Mouse (Mus musculus) heart, embryonic 16.5 days (tissue): Measurements from ENCODE around the gene Fam227a. TPM values are rescaled to one million over a fixed set of nuclear protein-coding genes. Genes with fewer than 3 reads are reported as not detected.
A peak's percentile ranks its signal among the peaks of the same experiment; 100 is the strongest.

Source experiments
- ATAC-seq: fragments of 200-750 bp; cut with Nextera tagmentation; replicated peaks from 2 replicates; pipeline ENCODE4 v1.8.0; 2017; ENCODE audit warnings: moderate number of reproducible peaks; ENCODE audit not compliant: insufficient read depth, low FRiP score; ENCODE audit errors: extremely low read depth
- H3K27ac ChIP-seq: fragments of 300-500 bp; sonication (generic); 2 replicates; pipeline ENCODE4 v1.5.1; 2014; ENCODE audit warnings: mild to moderate bottlenecking, low read length, control low read depth, moderate library complexity
- H3K27me3 ChIP-seq: fragments of 300-500 bp; sonication (generic); 2 replicates; pipeline ENCODE4 v1.6.1; 2014; ENCODE audit warnings: low read length, mixed read lengths; ENCODE audit not compliant: control insufficient read depth, insufficient read depth
- H3K36me3 ChIP-seq: fragments of 300-500 bp; sonication (generic); 2 replicates; pipeline ENCODE4 v1.6.1; 2014; ENCODE audit not compliant: control insufficient read depth, insufficient read depth
- H3K4me1 ChIP-seq: fragments of 300-500 bp; sonication (generic); 2 replicates; pipeline ENCODE4 v1.6.1; 2014; ENCODE audit warnings: low read length, mixed read lengths; ENCODE audit not compliant: control insufficient read depth, insufficient read depth
- H3K4me2 ChIP-seq: fragments of 300-500 bp; sonication (generic); 2 replicates; pipeline ENCODE4 v1.6.1; 2014; ENCODE audit warnings: low read depth, mild to moderate bottlenecking, control low read depth, low read length
- H3K4me3 ChIP-seq: fragments of 300-500 bp; sonication (generic); 2 replicates; pipeline ENCODE4 v1.5.1; 2014; ENCODE audit warnings: mild to moderate bottlenecking, control low read depth, low read length
- H3K9ac ChIP-seq: fragments of 300-500 bp; sonication (generic); 2 replicates; pipeline ENCODE4 v1.6.1; 2014; ENCODE audit warnings: low read length, control low read depth
- H3K9me3 ChIP-seq: fragments of 300-500 bp; sonication (generic); replicated peaks from 2 replicates; pipeline ENCODE4 v1.6.1; 2016; ENCODE audit warnings: low read length; ENCODE audit not compliant: control insufficient read depth
- WGBS: fragments of 180-500 bp; shearing (Covaris S2); extraction: QIAGEN DNeasy Blood & Tissue Kit; methylation state at CpG from one replicate; pipeline ENCODE4 v1.1.7; 2014; 5-methylcytosine and 5-hydroxymethylcytosine counted together
- polyA plus RNA-seq: library from polyadenylated mRNA; unstranded; fragments of >200 nt; fragmentation: Nextera tagmentation; extraction: Ambion mirVana; gene quantifications from 2 replicates; pipeline ENCODE4 v1.2.1, GENCODE M21; 2015

The Fam227a gene
- polyA plus RNA-seq, 1 experiment from 2014 or later: 0.75 TPM

GRCm38 (mm10) chr15:79693740-79694139 is 35.0 kb upstream of the Fam227a start:
- peaks cover 35% of the 10 kb centered on the region for H3K4me1 ChIP-seq
- peaks cover 5% of the 10 kb centered on the region; the same call in 1 of the 2 replicates for H3K36me3 ChIP-seq
- no peaks in the 10 kb centered on the region for H3K27me3 ChIP-seq
- no peak overlapping the region; the same call in 1 of the 2 replicates for H3K9ac ChIP-seq
- H3K27ac ChIP-seq: no peak overlapping the region
- 59% methylated on average over 11 of the region's 11 CpGs for WGBS
- no peak overlapping the region; the same call in 1 of the 2 replicates for H3K4me3 ChIP-seq
- H3K4me2 ChIP-seq: peak overlapping the region; percentile 24; the same call in 1 of the 2 replicates
- H3K9me3 ChIP-seq: no peaks in the 10 kb centered on the region
- no peak for ATAC-seq

DNA sequence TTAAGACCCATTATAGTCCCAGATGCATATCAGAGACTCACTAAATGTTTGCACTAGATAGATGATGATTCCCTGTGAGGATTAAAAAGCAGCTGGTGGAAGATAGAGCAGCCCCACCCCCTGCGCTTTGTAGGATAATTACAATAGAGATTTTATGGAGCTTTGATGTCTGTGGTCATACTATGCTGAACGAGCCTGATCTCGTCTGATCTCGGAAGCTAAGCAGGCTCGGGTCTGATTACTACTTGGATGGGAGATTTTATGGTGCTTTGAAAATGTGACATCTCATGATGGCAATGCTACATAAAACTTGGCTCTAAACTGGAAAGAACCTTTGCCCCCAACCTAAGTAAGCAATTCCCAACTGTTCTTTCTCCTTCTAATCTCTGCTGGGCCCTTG is 33.6 kb upstream of the Fam227a start:
- ATAC-seq: no peak
- Histone ChIP-seq H3K9ac (no peak overlapping the region), H3K4me1 (peaks cover 39% of the 10 kb centered on the region), H3K9me3 (no peaks in the 10 kb centered on the region), H3K36me3 (peaks cover 5% of the 10 kb centered on the region; the same call in 1 of the 2 replicates), H3K27ac (no peak overlapping the region), H3K4me2 (peak overlapping the region; percentile 85), H3K27me3 (no peaks in the 10 kb centered on the region), H3K4me3 (no peak overlapping the region)
- WGBS: 89% methylated on average over 5 of the region's 5 CpGs

DNA sequence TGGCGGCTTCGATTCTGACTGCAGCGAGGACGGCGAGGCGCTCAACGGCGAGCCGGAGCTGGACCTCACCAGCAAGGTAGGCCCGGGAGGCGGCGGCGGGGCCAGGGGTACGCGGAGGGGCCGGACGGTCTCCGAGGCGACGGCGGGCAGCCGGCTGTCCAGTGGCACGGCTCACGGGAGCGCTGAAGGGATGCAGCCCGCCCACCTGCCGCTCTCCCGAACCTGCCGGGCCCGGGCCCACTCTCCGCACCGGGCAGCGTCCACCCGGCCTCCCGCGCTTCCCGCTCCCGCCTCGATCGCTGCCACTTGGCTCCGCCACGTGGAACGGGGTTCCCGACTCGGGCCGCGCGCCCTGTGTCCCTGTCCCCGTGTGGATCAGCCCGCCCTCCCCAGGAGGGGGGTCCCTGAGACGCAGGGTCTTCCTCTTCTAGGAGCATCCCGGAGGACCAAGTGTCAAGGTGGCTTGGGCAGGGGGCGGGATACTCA is 32.3 kb upstream of the Fam227a start:
- Histone ChIP-seq H3K9me3 (no peaks in the 10 kb centered on the region), H3K36me3 (peaks cover under 1% of the 10 kb centered on the region; the same call in 1 of the 2 replicates), H3K27me3 (no peaks in the 10 kb centered on the region), H3K4me3 (peak overlapping the region; percentile 74), H3K9ac (peak overlapping the region; percentile 81), H3K27ac (peak overlapping the region; percentile 80), H3K4me1 (peaks cover 40% of the 10 kb centered on the region), H3K4me2 (peak overlapping the region; percentile 85)
- peak; percentile 1; the same call in 1 of the 2 replicates for ATAC-seq
- under 1% methylated on average over 48 of the region's 53 CpGs for WGBS

- H3K4me3 ChIP-seq: peak within 1 kb of the TSS; percentile 74
- H3K36me3 ChIP-seq: no peaks in the 10 kb centered on the region
- WGBS: under 1% methylated on average over 45 of the region's 45 CpGs
- H3K9ac ChIP-seq: peak within 1 kb of the TSS; percentile 81
- no peaks in the 10 kb centered on the region for H3K27me3 ChIP-seq
- peak; percentile 92 for ATAC-seq
- H3K9me3 ChIP-seq: no peaks in the 10 kb centered on the region
- H3K4me2 ChIP-seq: peak within 1 kb of the TSS; percentile 85
- peak within 1 kb of the TSS; percentile 83 for H3K27ac ChIP-seq
- peaks cover 45% of the 10 kb centered on the region for H3K4me1 ChIP-seq
Observed at GRCm38 (mm10) chr15:79690426-79691022, 31.8 kb upstream of the Fam227a start, which contains the start of gene Gtpbp1. Gtpbp1 (plus strand) TSS chr15:79690845.

DNA sequence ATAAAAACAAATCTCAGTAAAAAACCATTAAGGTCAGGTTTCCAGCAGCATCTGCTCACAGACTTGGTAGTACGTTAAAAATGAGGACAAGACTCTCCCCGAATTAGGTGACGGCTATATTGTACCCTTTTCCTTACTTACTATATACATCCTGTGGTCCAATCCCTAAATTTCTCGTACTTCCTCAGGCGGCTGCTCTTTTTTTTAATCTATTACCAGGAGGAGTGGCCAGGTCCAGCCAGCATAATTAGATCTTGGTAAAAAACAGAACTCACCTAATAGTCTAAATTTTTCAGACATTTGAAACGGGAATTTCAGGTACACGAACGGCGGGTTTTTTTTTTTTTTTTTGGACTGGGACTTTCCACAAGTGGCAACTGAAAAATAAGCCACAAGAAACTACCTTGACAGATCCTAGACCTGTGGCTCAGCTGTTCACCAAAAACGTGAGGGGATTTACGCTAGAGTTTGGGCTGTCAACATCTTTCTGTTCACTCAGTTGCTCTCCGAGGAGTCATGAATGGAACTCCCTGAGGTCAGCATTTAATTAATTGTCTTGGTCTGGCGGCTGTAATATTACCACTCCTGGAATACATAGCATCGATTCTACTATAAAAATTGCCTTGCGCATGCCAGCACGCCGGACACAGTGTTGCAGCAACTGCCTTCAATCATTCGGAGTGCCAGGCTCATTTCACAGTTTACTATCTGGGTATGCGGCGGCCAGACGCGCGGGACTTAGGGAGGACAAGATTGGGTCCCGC is 31.1 kb upstream of the Fam227a start:
- Histone ChIP-seq H3K4me1 (peaks cover 50% of the 10 kb centered on the region), H3K4me2 (peak overlapping the region; percentile 84), H3K36me3 (no peaks in the 10 kb centered on the region), H3K9me3 (no peaks in the 10 kb centered on the region), H3K27me3 (no peaks in the 10 kb centered on the region), H3K9ac (peak overlapping the region; percentile 58), H3K4me3 (peak overlapping the region; percentile 74), H3K27ac (peak overlapping the region; percentile 83)
- no peak for ATAC-seq
- 13% methylated on average over 24 of the region's 24 CpGs for WGBS

DNA sequence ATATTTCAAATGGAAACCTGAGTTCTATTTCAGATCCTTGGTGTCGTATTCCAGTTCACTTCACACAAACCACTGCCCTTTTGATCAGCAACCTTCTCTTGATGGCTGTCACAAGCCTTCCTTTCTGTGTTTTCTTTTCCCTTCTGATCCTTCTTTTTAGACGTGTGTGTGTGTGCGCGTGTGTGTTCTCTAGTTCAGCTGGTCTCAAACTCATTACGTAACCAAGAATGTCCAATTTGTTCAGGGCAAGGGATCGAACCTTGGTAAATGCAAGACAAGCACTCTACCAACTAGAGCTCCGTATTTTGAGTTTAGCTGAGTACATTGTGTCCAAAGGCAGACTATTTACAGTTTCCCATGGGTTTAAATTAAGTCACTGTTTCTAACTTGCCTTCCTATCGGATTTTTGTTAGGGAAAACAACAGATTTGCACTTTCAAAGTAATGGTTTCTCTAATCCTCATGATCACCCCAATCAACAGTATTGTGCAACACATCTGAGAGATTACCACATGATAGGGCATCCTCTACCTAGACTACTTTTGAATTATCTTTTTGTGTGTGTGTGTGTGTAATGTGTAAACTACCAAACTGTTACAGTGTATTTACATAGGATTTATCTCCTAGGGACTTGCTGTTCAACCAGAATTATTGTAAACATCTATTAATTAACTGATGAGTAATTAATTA is 29.7 kb upstream of the Fam227a start:
- H3K4me2 ChIP-seq: peak overlapping the region; percentile 95
- H3K27me3 ChIP-seq: no peaks in the 10 kb centered on the region
- 3% methylated on average over 8 of the region's 8 CpGs for WGBS
- peaks cover 59% of the 10 kb centered on the region for H3K4me1 ChIP-seq
- no peak for ATAC-seq
- H3K9me3 ChIP-seq: no peaks in the 10 kb centered on the region
- H3K36me3 ChIP-seq: no peaks in the 10 kb centered on the region
- H3K27ac ChIP-seq: peak overlapping the region; percentile 96
- H3K9ac ChIP-seq: peak overlapping the region; percentile 94
- H3K4me3 ChIP-seq: peak overlapping the region; percentile 73

DNA sequence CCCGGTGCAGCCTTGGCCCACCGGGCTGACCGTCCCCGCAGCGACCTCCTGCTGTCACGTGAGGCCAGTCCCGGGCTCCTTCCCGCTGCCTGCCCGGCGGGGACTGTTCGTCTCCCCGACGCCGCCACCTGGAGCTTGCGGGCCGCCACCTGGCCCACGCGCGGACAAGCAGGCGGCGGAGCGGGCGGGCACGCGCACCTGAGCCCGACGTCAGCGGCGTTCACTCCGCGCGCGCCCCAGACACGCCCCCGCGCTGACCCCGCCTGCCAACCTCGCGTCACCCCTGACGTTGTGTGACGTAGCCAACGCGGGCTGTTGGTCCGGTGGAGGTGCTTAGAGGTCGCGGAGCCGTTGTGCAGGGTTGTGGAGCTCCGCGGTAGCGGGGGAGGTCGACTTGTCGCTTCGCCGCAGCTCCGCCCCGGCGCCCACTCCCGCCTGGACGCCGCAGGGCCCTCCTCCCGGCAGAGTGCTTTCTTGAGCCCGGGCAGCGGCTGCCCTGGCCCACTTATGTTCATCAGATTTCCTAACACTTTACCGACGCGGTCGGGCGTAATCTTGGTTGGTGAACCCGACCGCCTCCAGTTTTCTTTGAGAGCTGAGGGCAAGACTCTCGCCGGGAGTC is 29.0 kb upstream of the Fam227a start, which contains the start of gene Josd1:
Gene Josd1 (minus strand): TSS at position 274 of the 622 bp plus-strand sequence.
- Histone ChIP-seq H3K27ac (peak within 1 kb of the TSS; percentile 96), H3K9ac (peak within 1 kb of the TSS; percentile 94), H3K4me3 (peak within 1 kb of the TSS; percentile 73), H3K36me3 (no peaks in the 10 kb centered on the region), H3K4me1 (peaks cover 61% of the 10 kb centered on the region), H3K4me2 (peak within 1 kb of the TSS; percentile 95), H3K27me3 (no peaks in the 10 kb centered on the region), H3K9me3 (no peaks in the 10 kb centered on the region)
- WGBS: under 1% methylated on average over 70 of the region's 72 CpGs
- ATAC-seq: peak; percentile 71

GRCm38 (mm10) chr15:79687175-79687574 is 28.4 kb upstream of the Fam227a start:
- Histone ChIP-seq H3K27ac (peak overlapping the region; percentile 96), H3K36me3 (no peaks in the 10 kb centered on the region), H3K9ac (peak overlapping the region; percentile 94), H3K4me1 (peaks cover 61% of the 10 kb centered on the region), H3K4me2 (peak overlapping the region; percentile 95), H3K9me3 (no peaks in the 10 kb centered on the region), H3K27me3 (no peaks in the 10 kb centered on the region), H3K4me3 (peak overlapping the region; percentile 73)
- WGBS: under 1% methylated on average over 33 of the region's 33 CpGs
- no peak for ATAC-seq
